Mouse (Mus musculus) thymus, postnatal 0 days (tissue): Measurements from ENCODE around the gene Krt8. TPM values are rescaled to one million over a fixed set of nuclear protein-coding genes. Genes with fewer than 3 reads are reported as not detected.
A peak's percentile ranks its signal among the peaks of the same experiment; 100 is the strongest.

Experiments used
- DNase-seq: peaks from one replicate; pipeline ENCODE4 v3.0.0-alpha.2; 2015; ENCODE audit warnings: low spot score
- polyA plus RNA-seq: library from polyadenylated mRNA; unstranded; fragments of >200 nt; fragmentation: Nextera tagmentation; extraction: Ambion mirVana; gene quantifications from 2 replicates; pipeline ENCODE4 v1.2.1, GENCODE M21; 2015

The Krt8 gene
- polyA plus RNA-seq, 1 experiment from 2014 or later, result 1,123 TPM

DNA sequence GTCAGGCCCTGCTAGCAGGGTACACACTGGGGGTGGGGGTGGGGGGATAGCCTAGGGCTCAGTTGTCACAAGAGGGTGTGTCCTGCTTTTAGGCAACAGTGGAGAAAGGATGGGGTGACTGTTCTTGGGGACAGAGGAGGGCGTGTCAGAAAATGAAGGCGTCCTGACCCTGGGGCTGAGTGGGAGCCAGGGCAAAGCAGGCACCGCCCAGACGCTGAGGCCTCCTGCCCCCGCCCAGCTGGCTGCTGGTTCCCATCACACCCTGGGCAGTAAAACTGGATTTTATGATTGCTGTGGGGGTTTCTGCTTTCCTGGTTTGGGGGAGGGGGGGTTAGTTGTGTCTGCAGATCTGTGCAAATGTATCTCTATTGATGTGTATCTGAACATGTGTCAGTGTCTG is 28.3 kb downstream of the Krt8 start:
- DNase-seq, result no peak

GRCm38 (mm10) chr15:101974083-101974845 is 30.0 kb downstream of the Krt8 start:
- DNase-seq, result no peak

DNA sequence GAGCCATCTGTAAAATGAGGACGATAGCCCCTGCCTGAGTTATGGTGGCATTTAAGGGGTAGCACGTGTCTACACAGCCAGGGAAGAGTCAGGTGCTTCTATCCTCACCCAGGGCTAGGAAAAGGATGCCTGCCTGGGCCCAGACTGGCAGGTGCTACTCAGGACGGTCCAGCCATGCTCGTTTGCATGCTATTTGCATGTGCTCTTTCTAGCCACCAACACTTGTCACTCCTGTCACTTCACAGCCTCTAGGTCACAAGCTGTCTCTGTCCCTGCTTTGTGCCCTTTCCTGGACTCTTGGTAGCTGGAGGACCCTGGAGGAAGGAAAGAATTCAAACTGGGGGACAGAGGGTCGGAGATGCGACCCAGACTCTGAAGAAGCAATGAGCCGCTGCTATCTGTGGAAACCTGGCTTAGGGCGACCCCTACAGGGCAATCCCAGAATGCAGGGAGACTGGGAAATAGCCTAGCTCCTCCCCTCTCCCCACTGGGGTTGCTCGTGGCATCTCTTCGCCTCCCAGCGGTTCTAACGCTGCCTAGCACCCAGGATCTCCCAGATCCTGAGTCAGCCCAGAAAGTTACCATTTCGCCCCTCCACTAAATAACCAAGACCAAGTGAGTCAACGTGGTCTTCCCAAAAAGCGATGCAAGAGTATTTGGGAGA is 30.7 kb downstream of the Krt8 start:
- DNase-seq, result peak; percentile 87

DNA sequence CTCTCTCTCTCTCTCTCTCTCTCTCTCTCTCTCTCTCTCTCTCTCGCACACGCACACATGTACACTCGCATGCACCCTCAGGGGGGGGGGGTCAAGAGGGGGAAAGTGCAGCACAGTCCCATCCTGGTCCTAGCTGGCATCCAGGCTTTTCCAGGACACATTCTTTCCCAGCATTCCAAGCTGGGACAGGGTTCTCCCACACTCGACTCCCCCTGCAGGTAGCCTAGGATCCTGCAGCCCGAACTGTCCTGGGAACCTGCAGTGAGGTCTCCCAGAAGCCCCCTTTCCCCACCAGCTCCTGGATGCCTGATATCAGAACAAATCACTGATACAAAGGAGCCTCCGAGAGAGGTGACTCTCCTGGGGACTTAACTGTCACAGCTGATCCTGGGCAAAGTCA is 33.7 kb downstream of the Krt8 start:
- no peak for DNase-seq

DNA sequence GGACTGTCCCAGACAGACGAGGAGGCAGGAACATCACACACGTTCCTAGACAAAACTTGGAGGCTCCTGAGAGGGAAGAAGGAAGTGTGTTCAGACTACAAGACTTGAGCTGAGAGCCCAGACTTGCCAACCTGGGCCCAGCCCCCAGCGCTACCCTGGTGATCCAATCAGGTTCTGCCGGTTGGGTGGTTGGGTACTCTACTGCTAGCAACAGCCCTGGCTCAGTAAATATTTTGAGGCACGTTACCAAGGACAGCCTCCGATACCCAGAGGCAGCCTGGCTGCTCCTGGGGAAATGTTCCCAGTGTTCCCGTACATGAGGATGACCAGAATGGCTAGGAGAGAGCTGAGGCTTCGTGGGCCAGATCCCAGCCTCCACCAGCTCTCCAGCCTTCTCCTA is 37.5 kb downstream of the Krt8 start:
- DNase-seq, result no peak

DNA sequence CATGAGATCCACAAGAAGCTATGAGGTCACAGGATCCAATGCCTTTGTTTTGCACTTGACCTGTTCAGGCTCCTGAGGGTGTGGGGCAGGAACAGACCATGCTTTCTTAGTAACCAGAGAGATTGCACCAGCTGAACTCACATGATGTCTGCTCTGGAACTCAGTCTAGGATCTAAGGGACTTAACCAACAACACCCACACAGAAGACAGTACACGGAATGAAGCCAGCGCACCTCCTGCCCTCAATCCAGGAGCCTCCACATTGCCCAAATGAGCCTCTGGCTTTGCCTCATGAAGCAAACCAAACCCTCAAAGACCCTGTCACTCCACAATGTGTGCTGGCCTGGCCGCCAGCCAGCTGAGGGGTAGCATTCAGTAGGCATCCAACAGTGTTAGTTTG is 45.4 kb downstream of the Krt8 start:
- DNase-seq, result no peak

DNA sequence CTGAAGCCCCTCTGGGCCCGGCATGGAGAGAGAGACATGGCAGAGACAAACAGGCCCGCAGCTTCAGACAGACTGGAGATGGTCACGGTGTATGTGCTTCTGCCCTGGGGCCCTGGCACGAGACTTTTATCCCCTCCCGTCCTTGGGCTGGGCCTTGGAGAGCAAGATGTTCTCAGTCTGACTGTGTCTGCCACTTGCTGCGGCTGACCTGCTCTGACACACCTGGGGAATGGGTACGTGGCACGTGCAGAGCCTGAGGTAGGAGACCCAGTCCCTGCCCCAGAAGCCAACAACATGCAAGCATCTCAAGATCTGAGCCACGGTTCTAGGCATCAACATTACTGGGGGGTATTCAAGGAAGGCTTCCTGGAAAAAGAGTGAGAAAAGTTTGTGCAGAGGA is 50.1 kb downstream of the Krt8 start, which contains the start of gene Krt78:
Krt78 (minus strand) TSS at position 101 of the 400 bp plus-strand sequence.
- DNase-seq, result no peak

DNA sequence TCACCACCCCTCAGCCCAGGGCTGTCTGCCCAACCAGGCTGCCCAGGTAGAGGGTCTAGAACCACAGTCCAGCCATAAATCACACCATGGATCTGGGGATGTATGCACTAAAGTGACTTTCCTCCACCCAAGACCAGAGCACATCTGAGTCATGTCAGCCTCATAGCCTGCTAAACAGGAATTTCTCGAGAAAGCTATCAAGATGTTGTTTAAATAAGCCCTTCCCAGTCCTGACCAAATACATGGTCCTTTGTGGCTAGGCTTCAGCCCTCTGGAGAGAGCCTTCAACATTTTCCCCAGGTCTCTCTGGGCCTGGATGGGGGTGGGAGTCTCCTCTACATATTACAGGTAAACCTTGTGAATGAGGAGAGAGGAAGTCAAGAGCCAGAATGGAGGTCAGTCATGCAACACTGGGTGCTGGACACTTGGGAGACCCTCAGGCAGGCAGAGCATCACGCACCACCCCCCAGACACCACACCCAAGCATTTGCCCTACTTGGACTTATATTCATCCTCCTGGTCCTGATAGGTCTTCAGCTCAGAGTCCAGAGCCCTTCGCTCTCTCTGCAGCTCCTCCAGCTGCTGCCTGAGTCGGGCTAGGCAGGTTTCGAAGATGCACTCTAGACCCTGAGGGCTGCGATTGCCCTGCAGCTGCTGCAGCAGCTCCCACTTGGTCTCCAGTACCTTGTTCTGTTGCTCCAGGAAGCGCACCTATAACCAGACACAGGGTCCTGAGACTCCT is 51.4 kb downstream of the Krt8 start:
- DNase-seq, result no peak

Other genes starting within 250 kb of the Krt8 start
- gene Krt72, start 218.0 kb downstream of the Krt8 start, polyA plus RNA-seq, result 0.50 and 0.61 TPM in 2 replicates
- gene Krt73, start 202.1 kb downstream of the Krt8 start, polyA plus RNA-seq, result 0.42 and 0.60 TPM in 2 replicates
- 0.12 and 0.21 TPM in 2 replicates for gene Krt2, start 186.3 kb downstream of the Krt8 start, polyA plus RNA-seq
- gene Krt1, start 153.7 kb downstream of the Krt8 start, polyA plus RNA-seq, result 0.45 and 0.65 TPM in 2 replicates
- 0.63 and 0.78 TPM in 2 replicates for gene Krt77, start 134.8 kb downstream of the Krt8 start, polyA plus RNA-seq
- 0.51 and 0.74 TPM in 2 replicates for gene Krt76, start 111.6 kb downstream of the Krt8 start, polyA plus RNA-seq
- gene Krt4, start 79.7 kb downstream of the Krt8 start, polyA plus RNA-seq, result 1.2 and 43.4 TPM in 2 replicates
- gene Krt79, start 64.2 kb downstream of the Krt8 start, polyA plus RNA-seq, result 0.71 and 0.74 TPM in 2 replicates
- gene Krt78, start 50.2 kb downstream of the Krt8 start, polyA plus RNA-seq, result 0.43 and 0.50 TPM in 2 replicates
- 1,281 and 1,324 TPM in 2 replicates for gene Krt18, start 23.7 kb upstream of the Krt8 start, polyA plus RNA-seq
- 93.3 and 103 TPM in 2 replicates for gene Eif4b, start 69.3 kb upstream of the Krt8 start, polyA plus RNA-seq
- gene Tns2, start 95.9 kb upstream of the Krt8 start, polyA plus RNA-seq, result 4.4 and 5.2 TPM in 2 replicates
- gene Spryd3, start 131.8 kb upstream of the Krt8 start, polyA plus RNA-seq, result 19.1 and 19.9 TPM in 2 replicates
- 6.8 and 7.5 TPM in 2 replicates for gene Igfbp6, start 139.9 kb upstream of the Krt8 start, polyA plus RNA-seq
- gene Soat2, start 146.0 kb upstream of the Krt8 start, polyA plus RNA-seq, result 1.0 and 1.1 TPM in 2 replicates
- gene Zfp740, start 198.8 kb upstream of the Krt8 start, polyA plus RNA-seq, result 48.8 and 64.9 TPM in 2 replicates
- gene Csad, start 200.2 kb upstream of the Krt8 start, polyA plus RNA-seq, result 32.2 and 33.7 TPM in 2 replicates
- gene Itgb7, start 227.5 kb upstream of the Krt8 start, polyA plus RNA-seq, result 65.6 and 68.7 TPM in 2 replicates